Mouse (Mus musculus) ES-E14 (cell line): ENCODE data around the gene Cda. TPM values are rescaled to one million over a fixed set of nuclear protein-coding genes. Genes with fewer than 3 reads are reported as not detected.

Source experiments
- DNase-seq: peaks from one replicate; pipeline ENCODE4 v3.0.0-alpha.2; 2013; ENCODE audit warnings: low read depth, low spot score
- H3K27ac ChIP-seq: 2 replicates; pipeline ENCODE4 v1.5.1; 2012; ENCODE audit warnings: low read depth, mild to moderate bottlenecking, low read length, moderate library complexity, mixed read lengths; ENCODE audit not compliant: poor library complexity, insufficient read depth, severe bottlenecking
- H3K36me3 ChIP-seq: 2 replicates; pipeline ENCODE4 v1.6.1; 2012; ENCODE audit warnings: mild to moderate bottlenecking, low read length, moderate library complexity, mixed read lengths; ENCODE audit not compliant: control insufficient read depth, poor library complexity, insufficient read depth, severe bottlenecking
- H3K4me1 ChIP-seq, 2 experiments: fragments of 150-350 bp in 1 of 2; sonication (generic) in 1 of 2; 2 replicates each; pipeline ENCODE4 v1.6.1; 2012; ENCODE audit warnings: low read length in 2 of 2, mild to moderate bottlenecking in 1 of 2, mixed read lengths in 1 of 2; ENCODE audit not compliant: control insufficient read depth in 2 of 2, insufficient read depth in 2 of 2, poor library complexity in 1 of 2
- H3K4me3 ChIP-seq, 2 experiments: fragments of 150-350 bp in 1 of 2; sonication (generic) in 1 of 2; 2 replicates each; pipeline ENCODE4 v1.5.1; 2012; ENCODE audit warnings: low read length in 2 of 2, low read depth in 1 of 2, mild to moderate bottlenecking in 1 of 2, mixed read lengths in 1 of 2; ENCODE audit not compliant: insufficient read depth in 1 of 2, poor library complexity in 1 of 2, severe bottlenecking in 1 of 2
- H3K9ac ChIP-seq: 2 replicates; pipeline ENCODE4 v1.6.1; 2012; ENCODE audit warnings: low read depth, mild to moderate bottlenecking, low read length, mixed read lengths; ENCODE audit not compliant: poor library complexity, insufficient read depth, severe bottlenecking
- H3K9me3 ChIP-seq: fragments of 150-350 bp; sonication (generic); 2 replicates; pipeline ENCODE4 v1.6.1; 2012; ENCODE audit warnings: low read depth, mild to moderate bottlenecking, low read length; ENCODE audit not compliant: control insufficient read depth, insufficient read depth
- CHD2 ChIP-seq: IDR thresholded peaks from 2 replicates; pipeline ENCODE4 v1.6.1; 2014; ENCODE audit warnings: mild to moderate bottlenecking, low read depth, low read length, inconsistent platforms
- HCFC1 ChIP-seq: IDR thresholded peaks from 2 replicates; pipeline ENCODE4 v1.6.1; 2012; ENCODE audit warnings: low read length, inconsistent platforms, borderline replicate concordance; ENCODE audit not compliant: insufficient read depth
- MAFK ChIP-seq: IDR thresholded peaks from 2 replicates; pipeline ENCODE4 v1.6.1; 2014; ENCODE audit warnings: mild to moderate bottlenecking, low read depth, low read length, inconsistent platforms; ENCODE audit not compliant: insufficient read depth
- ZC3H11A ChIP-seq: IDR thresholded peaks from 2 replicates; pipeline ENCODE4 v1.6.1; 2012; ENCODE audit warnings: low read depth, mild to moderate bottlenecking, inconsistent platforms, low read length, borderline replicate concordance
- ZNF384 ChIP-seq: IDR thresholded peaks from 2 replicates; pipeline ENCODE4 v1.6.1; 2012; ENCODE audit warnings: low read depth, low read length, inconsistent platforms
- in situ Hi-C, 2 experiments: fragments of 600-800 bp; cut with MboI; formaldehyde crosslinking; loops; one replicate each; pipeline ENCODE4 v1.15.1; 2025; ENCODE audit warnings: low sequenced_read_pairs in 2 of 2, inconsistent platforms in 1 of 2; ENCODE audit not compliant: unreplicated experiment in 2 of 2
- total RNA-seq: library from RNA; depleted of rRNA; stranded (reverse); fragments of 300-350 nt; gene quantifications from 2 replicates; pipeline ENCODE4 v1.2.3, GENCODE M21; 2012

The Cda gene
- total RNA-seq, 1 experiment: 3.1 TPM

- DNase-seq: no peak
- TF ChIP-seq ZC3H11A (no peak), MAFK (no peak), CHD2 (no peak), HCFC1 (no peak), ZNF384 (no peak)
- H3K9me3 ChIP-seq: no peaks in the 10 kb centered on the region
- in situ Hi-C loops: no loop called here
- peaks cover 0 to 2% of the 10 kb centered on the region in 2 experiments; a peak in 1 of 4 replicates for H3K4me1 ChIP-seq
- no peak overlapping the region for H3K27ac ChIP-seq
- no peak overlapping the region for H3K9ac ChIP-seq
- H3K4me3 ChIP-seq: no peak overlapping the region
- no peaks in the 10 kb centered on the region for H3K36me3 ChIP-seq
Observed at GRCm38 (mm10) chr4:138337341-138337740, 30.5 kb downstream of the Cda start.

DNA sequence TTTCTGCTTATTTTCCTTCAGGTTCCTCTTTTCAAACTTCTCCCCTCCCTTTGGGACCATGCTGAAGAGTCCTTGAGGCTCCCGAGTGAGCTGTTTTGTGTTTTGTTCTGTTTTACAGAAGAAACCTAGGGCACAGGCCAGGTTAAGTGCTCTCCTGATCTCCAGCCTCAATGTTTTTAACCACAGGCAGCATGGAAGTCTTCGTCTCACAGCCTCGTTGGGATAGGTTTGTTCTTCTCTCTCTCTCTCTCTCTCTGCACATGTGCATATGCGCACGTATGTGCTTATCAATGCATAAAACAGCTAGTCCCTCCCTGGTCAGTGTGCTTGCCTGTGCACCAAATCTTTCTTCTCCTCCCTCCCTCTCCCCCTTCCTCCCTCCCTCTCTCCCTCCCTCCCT, 30.9 kb downstream of the Cda start:
- DNase-seq: no peak
- TF ChIP-seq MAFK (no peak), ZC3H11A (no peak), CHD2 (no peak)
- Histone ChIP-seq H3K4me1 (peaks cover 0 to 2% of the 10 kb centered on the region in 2 experiments; a peak in 1 of 4 replicates), H3K27ac (no peak overlapping the region), H3K9ac (no peak overlapping the region), H3K4me3 (no peak overlapping the region), H3K9me3 (no peaks in the 10 kb centered on the region), H3K36me3 (no peaks in the 10 kb centered on the region)
- in situ Hi-C loops: no loop called here

DNA sequence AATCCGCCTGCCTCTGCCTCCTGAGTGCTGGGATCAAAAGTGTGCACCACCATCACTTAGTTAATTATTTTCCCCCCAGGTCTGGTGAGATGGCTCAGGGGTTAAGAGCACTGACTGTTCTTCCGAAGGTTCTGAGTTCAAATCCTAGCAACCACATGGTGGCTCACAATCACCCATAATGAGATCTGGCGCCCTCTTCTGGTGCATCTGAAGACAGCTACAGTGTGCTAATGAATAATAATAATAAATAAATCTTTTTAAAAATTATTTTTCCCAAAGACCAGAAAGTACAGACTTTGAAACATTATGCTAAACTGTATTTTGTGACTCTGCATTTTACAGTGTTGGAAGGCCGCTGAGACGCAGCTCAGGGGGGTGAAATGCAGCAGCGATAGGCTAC, 32.1 kb downstream of the Cda start:
- in situ Hi-C loops: no loop called here
- H3K4me1 ChIP-seq: peaks cover 0 to 2% of the 10 kb centered on the region in 2 experiments; a peak in 1 of 4 replicates
- H3K4me3 ChIP-seq: no peak overlapping the region
- TF ChIP-seq MAFK (no peak), HCFC1 (no peak), ZC3H11A (no peak), ZNF384 (no peak), CHD2 (no peak)
- no peak for DNase-seq
- H3K9me3 ChIP-seq: no peaks in the 10 kb centered on the region
- H3K9ac ChIP-seq: no peak overlapping the region
- H3K36me3 ChIP-seq: no peaks in the 10 kb centered on the region
- no peak overlapping the region for H3K27ac ChIP-seq

DNA sequence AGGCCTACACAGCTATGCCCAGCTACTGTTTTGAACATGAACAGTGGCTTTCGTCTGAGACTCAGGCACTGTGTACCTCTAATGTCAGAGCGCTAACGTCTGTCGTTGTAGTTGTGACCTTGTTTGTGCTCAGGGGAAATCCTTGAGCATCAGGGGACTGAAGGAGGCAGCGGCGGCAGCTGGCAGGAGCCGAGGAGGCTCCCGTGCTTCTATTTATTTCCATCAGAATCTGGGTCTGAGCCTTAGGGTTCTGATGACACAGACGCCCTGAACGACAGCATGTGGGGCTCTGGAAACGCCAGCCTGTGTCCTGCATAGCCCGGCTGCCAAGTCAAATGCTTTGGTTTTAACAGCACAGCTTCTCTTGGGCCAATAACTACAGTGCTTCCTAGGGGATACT, 32.8 kb downstream of the Cda start:
- Histone ChIP-seq H3K9ac (no peak overlapping the region), H3K4me1 (peaks cover 0 to 2% of the 10 kb centered on the region in 2 experiments; a peak in 1 of 4 replicates), H3K4me3 (no peak overlapping the region), H3K27ac (no peak overlapping the region), H3K36me3 (no peaks in the 10 kb centered on the region), H3K9me3 (no peaks in the 10 kb centered on the region)
- DNase-seq: no peak
- in situ Hi-C loops: no loop called here
- TF ChIP-seq ZC3H11A (no peak), ZNF384 (no peak)

DNA sequence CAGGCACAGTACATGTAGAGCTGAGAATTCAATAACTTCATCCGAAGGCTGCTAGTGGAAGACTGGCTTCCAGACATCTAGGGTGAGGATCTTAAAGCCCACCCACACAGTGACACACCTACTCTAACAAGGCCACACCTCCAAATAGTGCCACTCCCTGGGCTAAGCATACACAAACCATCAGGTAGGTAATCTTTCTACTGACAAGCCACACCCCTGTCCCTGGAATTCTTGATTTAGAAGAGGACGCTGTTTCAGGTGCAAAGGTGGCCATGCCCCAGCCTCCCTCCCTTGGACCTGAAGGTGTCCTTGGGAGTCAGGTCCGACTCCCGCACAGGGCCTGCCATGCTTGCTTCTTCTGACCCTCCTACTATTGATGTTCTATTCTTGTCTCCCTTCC, 34.7 kb downstream of the Cda start:
- Histone ChIP-seq H3K9me3 (0 out of 2 replicates have a peak, but pooled peaks cover 2% of the 10 kb centered on the region), H3K4me1 (peaks cover 0 to 2% of the 10 kb centered on the region in 2 experiments; a peak in 1 of 4 replicates), H3K36me3 (no peaks in the 10 kb centered on the region; the same call in 1 of the 2 replicates), H3K4me3 (no peak overlapping the region), H3K27ac (no peak overlapping the region), H3K9ac (no peak overlapping the region)
- in situ Hi-C loops: no loop called here
- TF ChIP-seq CHD2 (no peak), HCFC1 (no peak), ZNF384 (no peak)
- DNase-seq: no peak
